Mouse (Mus musculus) lung, postnatal 10 days (tissue): Measurements from ENCODE around the gene Tex36.

Experiments
- DNase-seq: peaks from one replicate; pipeline ENCODE4 v3.0.0; 2021

Gene Tex36

DNA sequence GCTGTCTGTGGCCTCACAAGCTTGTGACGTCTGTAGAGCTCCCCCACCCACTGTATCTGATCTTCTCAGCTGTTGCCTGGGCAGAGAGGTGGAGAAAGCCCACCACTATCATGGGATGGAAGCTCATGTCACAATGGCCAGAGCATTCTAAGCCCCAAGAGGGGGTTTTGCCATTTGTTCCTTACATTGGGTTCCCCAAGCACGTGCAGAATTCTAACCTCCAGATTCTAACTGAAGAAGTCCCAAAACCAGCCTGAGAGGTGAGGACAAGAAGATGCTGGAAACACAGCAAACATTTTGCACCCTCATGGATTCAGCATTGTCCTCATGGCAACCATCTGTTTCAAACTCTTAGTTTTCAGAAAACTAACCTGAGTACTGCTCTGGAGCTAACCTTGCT, at the start of gene Tex36:
Gene Tex36 (minus strand): TSS at position 101 of the 400 bp plus-strand sequence.
- no peak for DNase-seq

DNA sequence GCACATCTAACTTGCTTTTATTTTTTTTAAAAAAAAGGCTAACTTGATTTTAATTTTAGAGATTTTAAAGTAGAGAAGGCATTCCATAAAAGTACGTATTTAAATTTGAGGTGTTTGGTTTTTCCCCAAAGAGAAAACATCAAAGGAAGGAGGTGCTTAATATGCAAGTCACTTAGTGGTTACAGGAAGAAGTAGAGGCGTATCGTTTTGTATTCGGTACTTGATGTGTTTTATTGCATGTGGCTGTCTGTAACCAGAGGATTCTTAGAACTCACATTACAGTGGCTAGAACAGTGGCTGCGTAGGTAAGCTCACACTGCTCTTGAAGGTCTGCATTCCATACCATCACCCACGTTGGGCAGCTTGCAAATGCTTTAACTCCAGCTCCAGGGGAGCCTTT, 43.8 kb upstream of the Tex36 start:
- no peak for DNase-seq

DNA sequence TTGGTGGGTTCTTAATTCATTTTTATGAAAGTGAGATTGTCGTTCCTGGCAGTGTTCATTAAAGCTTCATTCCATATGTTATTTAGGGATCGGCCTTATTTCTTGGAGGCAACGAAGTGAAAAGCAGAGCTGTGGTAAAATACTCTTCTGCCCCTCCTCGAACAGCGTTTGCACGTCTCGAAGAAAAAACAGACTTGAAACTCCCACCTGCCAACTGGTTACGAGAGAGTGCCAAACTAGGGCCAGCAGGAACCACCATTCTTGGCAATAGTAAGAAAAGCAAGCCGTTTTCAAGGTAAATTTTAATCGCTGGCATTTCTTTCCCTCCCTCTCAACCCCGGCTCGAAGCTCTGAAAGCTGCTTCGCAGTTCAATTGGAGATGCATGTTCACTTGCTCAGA, 36.9 kb upstream of the Tex36 start:
- no peak for DNase-seq

DNA sequence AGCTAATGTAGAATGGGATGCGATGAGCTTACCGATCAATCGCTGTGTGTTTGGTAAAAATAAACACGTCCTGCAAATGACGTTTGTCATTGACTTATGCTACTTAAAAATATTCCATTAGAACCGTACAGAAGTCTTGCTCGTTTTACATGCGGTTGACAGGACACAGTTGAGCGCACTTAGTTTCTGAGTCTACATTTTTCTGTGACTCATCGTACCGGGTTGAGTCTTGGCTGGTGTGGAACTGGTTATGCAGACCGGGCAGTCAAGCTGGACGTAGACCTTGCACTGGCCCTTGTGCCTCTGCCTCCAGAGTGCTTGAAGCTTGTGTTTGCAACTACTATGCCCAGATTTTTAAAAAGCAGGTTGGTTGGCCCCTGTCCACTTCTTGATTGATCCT, 36.3 kb upstream of the Tex36 start:
- DNase-seq: peak; percentile 11

GRCm38 (mm10) chr7:133637361-133638305, 35.7 kb upstream of the Tex36 start, which contains the start of gene Edrf1:
Gene Edrf1 (plus strand): TSS chr7:133637543.
- DNase-seq: peak; percentile 100

DNA sequence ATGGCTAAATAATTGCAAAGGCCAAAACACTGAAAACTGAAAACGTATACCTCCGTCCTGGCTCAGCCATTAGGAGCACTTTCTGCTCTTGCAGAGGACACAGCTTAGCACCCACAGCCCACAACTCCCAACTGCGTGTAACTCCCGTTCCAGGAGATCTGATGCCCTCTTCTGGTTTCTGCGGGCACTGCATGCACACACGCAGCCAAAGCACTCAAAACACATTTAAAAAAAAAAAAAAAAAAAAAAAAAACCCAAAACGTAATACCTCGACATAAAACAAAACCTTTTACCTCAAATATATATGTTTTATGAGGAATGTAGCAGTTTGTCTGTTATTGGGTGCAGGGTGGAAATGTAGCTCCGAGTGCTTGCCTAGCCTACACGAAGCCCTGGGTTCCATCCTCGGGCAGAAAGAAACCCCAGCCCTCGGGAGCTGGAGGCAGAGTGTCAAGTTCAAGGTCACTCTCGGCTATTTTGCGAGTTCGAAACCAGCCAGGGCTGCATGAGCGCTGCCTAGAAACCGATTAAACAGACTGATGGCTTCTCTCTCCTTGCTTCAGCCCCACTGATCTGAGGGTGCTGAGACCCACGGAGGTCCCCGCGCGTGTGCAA, 34.9 kb upstream of the Tex36 start:
- peak; percentile 95 for DNase-seq

DNA sequence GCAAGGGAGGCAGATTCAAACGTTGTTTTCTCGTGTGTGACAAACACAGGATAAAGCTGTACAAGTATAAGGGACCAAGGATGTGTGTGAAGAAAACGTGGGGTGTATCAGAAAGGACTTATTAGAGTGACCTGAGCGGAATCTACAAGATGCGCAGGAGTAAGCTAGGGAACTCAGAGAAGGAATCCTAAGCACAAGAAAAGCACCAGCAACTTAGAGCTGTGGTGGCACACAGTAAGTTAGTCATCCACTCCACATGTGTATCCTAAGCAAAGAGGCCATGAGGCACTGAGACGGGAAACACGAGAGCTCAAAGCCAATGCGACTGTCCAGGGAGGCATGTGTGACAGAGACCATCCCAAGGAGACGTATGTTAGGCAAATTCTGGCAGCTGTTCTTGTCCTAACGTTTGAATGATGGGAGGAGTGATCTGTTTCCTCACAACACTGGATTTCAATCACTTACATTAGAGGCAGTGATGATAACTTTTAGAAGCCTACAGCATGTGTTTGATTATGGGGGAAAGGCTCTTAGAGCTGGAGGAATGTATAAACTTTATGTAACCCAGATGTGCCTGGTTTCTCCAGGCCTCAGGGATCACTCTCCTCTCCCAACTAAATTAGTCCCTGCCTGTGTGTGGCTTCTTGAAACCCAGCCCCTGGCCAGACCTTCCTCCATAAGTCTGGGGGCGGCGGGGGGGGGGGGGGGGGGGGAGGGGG, 33.1 kb upstream of the Tex36 start:
- DNase-seq: no peak

DNA sequence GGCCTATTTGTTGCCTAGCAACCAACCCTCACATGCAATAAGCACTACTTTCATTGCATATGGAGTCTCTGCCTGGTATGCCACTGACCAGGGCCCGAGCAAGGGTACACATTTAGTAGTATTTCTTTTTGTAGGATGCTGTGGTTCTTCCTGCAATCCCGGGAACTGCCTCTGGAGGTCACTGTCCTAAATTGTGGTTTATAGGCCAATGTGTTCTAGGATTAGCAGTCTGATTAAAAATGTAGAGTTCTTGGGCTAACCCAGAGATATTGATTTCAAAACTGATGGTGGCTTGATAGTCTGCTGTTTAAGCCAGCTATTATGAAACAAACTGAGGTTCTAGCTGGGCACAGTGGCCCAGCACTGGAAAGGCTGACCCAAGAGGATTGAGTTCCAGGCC, 30.5 kb upstream of the Tex36 start:
- DNase-seq: peak; percentile 77

DNA sequence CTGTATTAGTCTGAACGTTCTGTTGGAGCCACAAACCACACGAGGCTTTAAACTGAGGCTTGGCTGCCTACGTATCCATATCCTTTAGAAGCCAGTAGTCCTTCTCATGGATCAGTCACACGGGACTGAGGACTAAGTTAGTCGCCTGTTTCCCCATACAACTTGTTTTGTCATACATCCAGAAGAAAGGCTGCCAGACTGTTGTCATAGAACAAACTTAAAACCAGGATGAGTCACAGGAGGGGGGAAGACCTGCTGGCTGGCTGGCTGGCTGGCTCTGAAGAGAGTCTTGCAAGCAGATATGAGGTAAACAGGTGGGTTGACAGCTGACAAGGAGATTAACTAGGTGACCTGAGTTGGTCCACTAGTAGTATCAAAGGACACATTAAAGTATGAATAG, 28.9 kb upstream of the Tex36 start:
- DNase-seq: no peak

DNA sequence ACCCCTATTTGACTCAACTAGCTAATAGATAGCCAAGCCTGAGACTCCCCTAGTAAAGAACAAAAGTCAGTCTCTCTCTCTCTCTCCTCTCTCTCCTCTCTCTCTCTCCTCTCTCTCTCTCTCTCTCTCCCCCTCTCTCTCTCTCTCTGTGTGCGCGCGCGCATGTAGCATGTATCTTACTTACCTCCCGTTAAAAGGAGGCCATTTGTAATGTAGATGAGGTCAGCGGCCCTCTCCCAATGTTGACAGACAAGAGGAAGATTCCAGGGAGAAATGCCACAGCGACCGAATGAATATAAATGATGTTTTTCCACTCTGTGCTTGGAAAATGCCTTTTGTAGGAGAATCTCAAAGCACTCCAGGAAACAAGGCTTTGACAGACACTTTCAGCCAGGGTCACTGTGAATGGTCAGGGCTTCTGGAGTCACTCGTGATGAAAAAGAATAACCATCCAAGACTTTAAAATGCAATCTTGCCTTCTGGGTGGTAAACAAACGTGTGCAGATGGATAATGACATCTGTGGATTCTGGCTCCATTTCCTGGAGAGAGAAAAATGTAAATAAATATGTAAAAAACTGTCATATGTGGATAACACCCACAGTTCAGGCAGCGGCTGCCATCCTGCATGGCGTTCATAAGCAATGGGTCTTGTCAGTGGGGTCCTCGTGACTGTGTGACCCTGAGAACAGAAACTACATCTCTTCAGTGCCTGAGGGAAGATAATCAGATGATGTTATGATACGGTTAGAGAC, 25.4 kb upstream of the Tex36 start:
- no peak for DNase-seq

DNA sequence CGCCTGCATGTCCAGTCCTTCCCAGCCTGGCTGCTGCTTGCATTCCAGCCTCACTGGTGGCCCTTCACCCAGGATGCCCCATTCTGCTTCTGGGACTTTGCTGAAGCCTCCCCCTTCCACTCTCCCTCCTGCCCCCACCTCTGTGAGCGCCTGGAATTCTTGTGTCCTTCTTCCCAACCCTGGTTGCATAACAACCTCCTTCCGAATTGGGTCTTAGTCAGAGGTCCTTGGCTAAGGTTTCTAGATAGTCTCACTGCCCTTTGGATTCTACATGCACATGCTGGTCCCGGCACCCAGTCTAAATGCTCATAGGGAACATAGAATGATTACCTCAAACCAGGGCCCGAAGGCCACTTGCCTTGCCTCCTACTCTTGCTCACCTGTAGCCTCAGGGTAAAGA, 21.3 kb upstream of the Tex36 start:
- DNase-seq: no peak

GRCm38 (mm10) chr7:133620721-133621120, 18.8 kb upstream of the Tex36 start:
- DNase-seq: peak; percentile 30

- no peak for DNase-seq
These were observed 11.0 kb upstream of the Tex36 start for GRCm38 (mm10) chr7:133612981-133613380.

DNA sequence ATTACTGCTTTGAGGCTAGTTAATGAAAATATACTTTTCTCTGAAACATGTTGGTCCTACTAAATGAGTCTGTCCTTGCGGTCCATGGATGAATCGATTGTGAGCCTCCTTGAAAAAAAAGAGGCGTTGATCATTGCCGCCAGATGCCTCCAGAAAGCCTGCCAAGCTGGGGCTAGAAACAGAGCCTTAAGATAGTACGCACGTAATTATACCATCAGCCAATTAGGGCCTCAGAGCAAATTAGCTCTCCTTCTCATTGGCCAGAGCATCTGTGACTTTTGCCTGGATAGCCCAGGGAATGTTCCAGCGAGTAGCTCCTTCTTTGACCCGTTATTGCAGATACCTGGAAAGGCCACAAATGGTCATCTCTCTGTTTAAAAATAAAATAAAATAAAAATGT, 7.6 kb upstream of the Tex36 start:
- peak; percentile 49 for DNase-seq

DNA sequence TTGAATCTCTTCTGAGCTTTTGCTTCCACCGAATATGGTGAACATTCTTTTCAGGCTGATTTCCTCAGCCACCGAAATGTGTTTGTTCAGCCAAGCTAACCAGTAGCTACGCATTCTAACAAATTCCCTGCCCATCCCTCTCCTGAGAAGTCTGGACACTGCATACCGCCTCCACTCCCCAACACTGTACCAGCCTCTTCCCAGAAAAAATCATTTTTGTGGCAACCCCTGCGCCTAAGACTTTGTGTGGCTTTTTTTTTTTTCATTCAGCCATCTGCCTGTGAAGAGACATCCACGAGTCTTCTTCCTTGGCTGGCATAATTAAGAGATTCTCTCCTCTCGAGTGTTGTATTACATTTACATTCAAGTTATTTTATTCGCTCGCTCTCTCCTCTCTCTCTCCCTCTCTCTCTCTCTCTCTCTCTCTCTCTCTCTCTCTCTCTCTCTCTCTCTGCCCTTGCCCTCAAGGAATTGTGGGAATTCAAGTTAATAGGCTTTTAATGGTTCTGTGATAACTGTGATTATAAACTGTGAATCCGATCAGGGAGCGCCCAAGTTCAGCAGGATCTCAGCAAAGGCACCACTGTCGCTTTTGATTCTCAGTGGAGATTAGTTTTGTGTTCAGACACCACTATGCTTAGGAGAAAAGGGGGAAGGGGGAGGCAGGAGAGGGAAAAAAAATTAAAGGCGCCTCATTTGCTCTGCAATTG, 6.8 kb upstream of the Tex36 start:
- DNase-seq: no peak

GRCm38 (mm10) chr7:133607883-133608575, 6.1 kb upstream of the Tex36 start:
- no peak for DNase-seq

DNA sequence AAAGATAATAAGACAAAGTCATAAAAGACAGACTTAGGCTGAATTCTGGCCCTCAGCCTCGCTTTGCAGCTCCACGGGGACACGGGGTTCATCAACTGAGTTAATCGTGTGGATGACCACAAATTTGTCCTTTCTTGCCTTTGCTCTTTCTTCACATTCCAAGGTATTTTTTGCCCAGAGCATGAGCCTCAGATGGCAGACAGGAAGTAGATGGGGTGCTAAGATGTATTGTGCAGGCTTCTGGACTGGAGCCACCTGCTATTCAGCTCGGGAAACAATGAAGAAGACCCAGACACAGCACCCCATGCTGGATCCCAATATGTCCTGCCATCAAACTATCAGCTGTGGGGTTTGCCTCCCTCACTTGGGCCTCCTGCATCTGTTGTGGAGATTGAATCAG, 5.4 kb upstream of the Tex36 start:
- DNase-seq: no peak

DNA sequence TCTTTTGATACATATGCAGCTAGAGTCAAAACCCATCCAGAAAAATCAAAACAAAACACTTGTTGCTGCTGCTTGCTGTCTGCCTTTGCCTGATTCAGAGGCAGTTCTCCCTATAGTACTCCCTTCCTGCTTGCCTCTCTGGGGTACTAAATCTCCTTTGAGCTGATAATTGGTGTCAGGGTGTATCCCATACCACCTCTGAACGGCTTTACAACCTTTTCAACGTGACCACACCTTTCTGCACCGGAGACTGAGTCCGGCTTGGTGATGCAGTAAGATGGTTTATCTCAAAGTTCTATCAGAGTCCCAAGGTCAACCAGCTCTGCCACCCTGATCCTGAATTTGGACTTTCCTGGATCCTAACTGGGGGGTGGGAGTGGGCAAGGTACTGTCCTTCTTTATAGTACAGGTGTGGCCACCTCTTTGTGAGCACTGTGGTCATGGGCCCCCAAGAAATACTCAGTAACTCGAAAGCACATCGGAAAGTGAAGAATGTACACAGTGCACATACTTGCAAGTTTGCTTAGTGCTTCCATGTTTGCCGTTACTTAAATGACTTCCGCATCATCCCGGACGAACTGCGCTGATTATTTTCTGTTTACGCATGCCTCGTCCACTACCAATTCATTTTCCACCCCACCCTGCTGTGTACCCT, 2.6 kb upstream of the Tex36 start:
- no peak for DNase-seq

- no peak for DNase-seq
These were observed 1.2 kb upstream of the Tex36 start for GRCm38 (mm10) chr7:133603156-133603555.

- no peak for DNase-seq
These were observed 1.4 kb downstream of the Tex36 start for GRCm38 (mm10) chr7:133600558-133600957.

GRCm38 (mm10) chr7:133591750-133592149, 10.2 kb downstream of the Tex36 start:
- DNase-seq: no peak
